Mouse (Mus musculus) ES-E14 (cell line): ENCODE measurements around the gene Slc16a6. TPM values are rescaled to one million over a fixed set of nuclear protein-coding genes. Genes with fewer than 3 reads are reported as not detected.

Experiments used
- DNase-seq: peaks from one replicate; pipeline ENCODE4 v3.0.0-alpha.2; 2013; ENCODE audit warnings: low read depth, low spot score
- H3K27ac ChIP-seq: 2 replicates; pipeline ENCODE4 v1.5.1; 2012; ENCODE audit warnings: low read depth, mild to moderate bottlenecking, low read length, moderate library complexity, mixed read lengths; ENCODE audit not compliant: poor library complexity, insufficient read depth, severe bottlenecking
- H3K36me3 ChIP-seq: 2 replicates; pipeline ENCODE4 v1.6.1; 2012; ENCODE audit warnings: mild to moderate bottlenecking, low read length, moderate library complexity, mixed read lengths; ENCODE audit not compliant: control insufficient read depth, poor library complexity, insufficient read depth, severe bottlenecking
- H3K4me1 ChIP-seq, 2 experiments: fragments of 150-350 bp in 1 of 2; sonication (generic) in 1 of 2; 2 replicates each; pipeline ENCODE4 v1.6.1; 2012; ENCODE audit warnings: low read length in 2 of 2, mild to moderate bottlenecking in 1 of 2, mixed read lengths in 1 of 2; ENCODE audit not compliant: control insufficient read depth in 2 of 2, insufficient read depth in 2 of 2, poor library complexity in 1 of 2
- H3K4me3 ChIP-seq, 2 experiments: fragments of 150-350 bp in 1 of 2; sonication (generic) in 1 of 2; 2 replicates each; pipeline ENCODE4 v1.5.1; 2012; ENCODE audit warnings: low read length in 2 of 2, low read depth in 1 of 2, mild to moderate bottlenecking in 1 of 2, mixed read lengths in 1 of 2; ENCODE audit not compliant: insufficient read depth in 1 of 2, poor library complexity in 1 of 2, severe bottlenecking in 1 of 2
- H3K9ac ChIP-seq: 2 replicates; pipeline ENCODE4 v1.6.1; 2012; ENCODE audit warnings: low read depth, mild to moderate bottlenecking, low read length, mixed read lengths; ENCODE audit not compliant: poor library complexity, insufficient read depth, severe bottlenecking
- H3K9me3 ChIP-seq: fragments of 150-350 bp; sonication (generic); 2 replicates; pipeline ENCODE4 v1.6.1; 2012; ENCODE audit warnings: low read depth, mild to moderate bottlenecking, low read length; ENCODE audit not compliant: control insufficient read depth, insufficient read depth
- CHD2 ChIP-seq: IDR thresholded peaks from 2 replicates; pipeline ENCODE4 v1.6.1; 2014; ENCODE audit warnings: mild to moderate bottlenecking, low read depth, low read length, inconsistent platforms
- HCFC1 ChIP-seq: IDR thresholded peaks from 2 replicates; pipeline ENCODE4 v1.6.1; 2012; ENCODE audit warnings: low read length, inconsistent platforms, borderline replicate concordance; ENCODE audit not compliant: insufficient read depth
- MAFK ChIP-seq: IDR thresholded peaks from 2 replicates; pipeline ENCODE4 v1.6.1; 2014; ENCODE audit warnings: mild to moderate bottlenecking, low read depth, low read length, inconsistent platforms; ENCODE audit not compliant: insufficient read depth
- ZC3H11A ChIP-seq: IDR thresholded peaks from 2 replicates; pipeline ENCODE4 v1.6.1; 2012; ENCODE audit warnings: low read depth, mild to moderate bottlenecking, inconsistent platforms, low read length, borderline replicate concordance
- ZNF384 ChIP-seq: IDR thresholded peaks from 2 replicates; pipeline ENCODE4 v1.6.1; 2012; ENCODE audit warnings: low read depth, low read length, inconsistent platforms
- in situ Hi-C, 2 experiments: fragments of 600-800 bp; cut with MboI; formaldehyde crosslinking; loops; one replicate each; pipeline ENCODE4 v1.15.1; 2025; ENCODE audit warnings: low sequenced_read_pairs in 2 of 2, inconsistent platforms in 1 of 2; ENCODE audit not compliant: unreplicated experiment in 2 of 2
- total RNA-seq: library from RNA; depleted of rRNA; stranded (reverse); fragments of 300-350 nt; gene quantifications from 2 replicates; pipeline ENCODE4 v1.2.3, GENCODE M21; 2012; rRNA removed

Gene Slc16a6
- total RNA-seq, 1 experiment: 26.8 TPM

DNA sequence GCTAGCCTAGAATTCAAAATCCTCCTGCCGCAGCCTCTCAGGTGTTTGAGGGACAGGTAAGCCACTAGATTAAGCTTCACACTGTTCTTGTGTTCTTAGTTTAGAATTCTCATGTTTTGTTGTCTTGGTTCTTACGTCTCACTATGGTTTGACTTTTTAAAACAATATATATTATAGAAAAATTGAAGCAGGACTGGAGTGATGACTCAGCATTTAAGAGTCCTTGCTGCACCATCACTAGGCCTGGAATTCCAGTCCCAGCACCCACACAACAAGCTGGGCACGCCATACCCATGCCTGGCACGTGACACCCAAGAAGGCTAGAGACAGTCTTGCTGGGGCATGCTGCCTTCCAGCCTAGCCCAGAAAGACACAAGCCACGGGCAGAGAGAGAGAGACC, 67.0 kb downstream of the Slc16a6 start:
- TF ChIP-seq MAFK (peak; percentile 76), ZNF384 (no peak), HCFC1 (no peak), ZC3H11A (no peak), CHD2 (no peak)
- H3K27ac ChIP-seq: no peak overlapping the region
- DNase-seq: no peak
- no peak overlapping the region for H3K4me3 ChIP-seq
- in situ Hi-C loops: no loop called here
- no peaks in the 10 kb centered on the region for H3K36me3 ChIP-seq
- H3K9ac ChIP-seq: no peak overlapping the region
- no peaks in the 10 kb centered on the region for H3K4me1 ChIP-seq
- no peaks in the 10 kb centered on the region for H3K9me3 ChIP-seq

Other genes with a start within 250 kb of the Slc16a6 start
- gene Rgs9, start 175.5 kb downstream of the Slc16a6 start, total RNA-seq: 1.6 and 2.5 TPM in 2 replicates
- 32.9 and 34.8 TPM in 2 replicates for gene Gna13, start 110.8 kb downstream of the Slc16a6 start, total RNA-seq
- not detected in 2 replicates for gene 9930022D16Rik, start 59.7 kb downstream of the Slc16a6 start, total RNA-seq
- gene Amz2, start 47.7 kb downstream of the Slc16a6 start, total RNA-seq: 14.1 and 20.1 TPM in 2 replicates
- gene Arsg, start 224 bp downstream of the Slc16a6 start, total RNA-seq: 1.0 and 1.4 TPM in 2 replicates
- 4.8 and 6.6 TPM in 2 replicates for gene Wipi1, start 138.4 kb upstream of the Slc16a6 start, total RNA-seq
- gene Prkar1a, start 175.8 kb upstream of the Slc16a6 start, total RNA-seq: 26.8 and 46.0 TPM in 2 replicates
- 0.45 and 0.58 TPM in 2 replicates for gene Fam20a, start 248.7 kb upstream of the Slc16a6 start, total RNA-seq